Mouse (Mus musculus) neural tube, embryonic 11.5 days (tissue): Measurements from ENCODE around the gene Chchd6. TPM values are rescaled to one million over a fixed set of nuclear protein-coding genes. Genes with fewer than 3 reads are reported as not detected.

ENCODE experiments used
- ATAC-seq: fragments of 200-750 bp; cut with Nextera tagmentation; 2 replicates; pipeline ENCODE4 v1.8.0; 2017; ENCODE audit warnings: moderate number of reproducible peaks, mild to moderate bottlenecking, moderate TSS enrichment, moderate library complexity; ENCODE audit not compliant: insufficient read depth, low FRiP score, low TSS enrichment
- DNase-seq: peaks from one replicate; pipeline ENCODE4 v3.0.0-alpha.2; 2015; ENCODE audit warnings: low spot score
- H3K27ac ChIP-seq: fragments of 300-500 bp; sonication (generic); 2 replicates; pipeline ENCODE4 v1.5.1; 2014; ENCODE audit warnings: low read depth, mild to moderate bottlenecking, low read length
- H3K27me3 ChIP-seq: fragments of 300-500 bp; sonication (generic); 2 replicates; pipeline ENCODE4 v1.6.1; 2014; ENCODE audit warnings: mild to moderate bottlenecking, low read length, mixed read lengths; ENCODE audit not compliant: control insufficient read depth, insufficient read depth
- H3K36me3 ChIP-seq: fragments of 300-500 bp; sonication (generic); 2 replicates; pipeline ENCODE4 v1.6.1; 2014; ENCODE audit warnings: mild to moderate bottlenecking, low read length, moderate library complexity, mixed read lengths; ENCODE audit not compliant: control insufficient read depth, insufficient read depth
- H3K4me1 ChIP-seq: fragments of 300-500 bp; sonication (generic); 2 replicates; pipeline ENCODE4 v1.6.1; 2014; ENCODE audit warnings: low read length, mixed read lengths; ENCODE audit not compliant: control insufficient read depth, insufficient read depth
- H3K4me2 ChIP-seq: fragments of 300-500 bp; sonication (generic); 2 replicates; pipeline ENCODE4 v1.6.1; 2014; ENCODE audit warnings: low read depth, mild to moderate bottlenecking, moderate library complexity
- H3K4me3 ChIP-seq: fragments of 300-500 bp; sonication (generic); 2 replicates; pipeline ENCODE4 v1.5.1; 2014; ENCODE audit warnings: low read depth, low read length
- H3K9ac ChIP-seq: fragments of 300-500 bp; sonication (generic); 2 replicates; pipeline ENCODE4 v1.6.1; 2014; ENCODE audit warnings: mild to moderate bottlenecking, low read length
- H3K9me3 ChIP-seq: fragments of 300-500 bp; sonication (generic); 2 replicates; pipeline ENCODE4 v1.6.1; 2016; ENCODE audit warnings: low read length; ENCODE audit not compliant: control insufficient read depth
- WGBS: fragments of 180-500 bp; shearing (Covaris S2); extraction: QIAGEN DNeasy Blood & Tissue Kit; methylation state at CpG from one replicate; pipeline ENCODE4 v1.1.7; 2014; 5-methylcytosine and 5-hydroxymethylcytosine counted together
- polyA plus RNA-seq: library from polyadenylated mRNA; unstranded; fragments of >200 nt; fragmentation: Nextera tagmentation; extraction: Ambion mirVana; gene quantifications from 2 replicates; pipeline ENCODE4 v1.2.1, GENCODE M21; 2014

The Chchd6 gene
- polyA plus RNA-seq: 73.8 and 84.4 TPM in 2 replicates

DNA sequence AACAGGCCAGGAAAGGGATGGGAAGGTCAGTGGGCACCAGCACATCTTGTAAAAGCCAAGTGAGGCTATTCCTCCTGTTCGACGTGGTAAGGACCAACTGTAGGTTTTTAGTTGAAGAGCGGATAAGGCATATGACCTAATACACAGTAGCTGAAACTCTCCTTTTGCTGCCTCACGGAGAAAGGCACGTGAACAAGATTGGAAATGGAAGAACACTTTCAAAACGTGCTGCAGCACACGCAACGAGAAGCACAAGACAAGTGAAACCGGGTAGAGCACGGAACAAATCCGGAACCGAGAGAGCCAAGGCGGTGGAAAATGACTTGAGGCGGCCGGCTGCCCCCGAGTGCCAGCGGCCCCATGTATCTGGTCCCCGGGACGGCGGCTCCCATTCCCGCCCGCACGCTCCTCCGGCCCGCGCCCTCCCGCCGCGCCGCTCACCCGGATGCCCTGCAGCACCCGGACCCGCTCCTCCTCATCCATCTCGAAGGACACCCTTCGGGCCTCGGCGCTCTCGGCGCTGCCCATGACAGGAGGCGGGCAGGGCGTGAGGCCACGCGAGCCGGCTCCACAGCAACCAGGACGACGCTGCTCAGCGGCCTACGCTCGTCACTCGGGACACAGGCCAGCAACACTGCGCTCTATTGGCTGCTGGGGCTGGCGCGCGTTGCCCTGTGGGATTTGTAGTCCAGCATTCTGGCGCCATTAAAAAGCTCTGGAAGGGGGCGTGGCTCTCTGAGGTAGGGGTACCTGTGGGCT is at the start of gene Chchd6:
Chchd6 (minus strand) TSS at position 635 of the 759 bp plus-strand sequence.
- under 1% methylated on average over 51 of the region's 56 CpGs for WGBS
- H3K27me3 ChIP-seq: no peaks in the 10 kb centered on the region
- H3K9ac ChIP-seq: peak within 1 kb of the TSS; percentile 53
- no peaks in the 10 kb centered on the region for H3K9me3 ChIP-seq
- H3K4me3 ChIP-seq: peak within 1 kb of the TSS; percentile 71
- DNase-seq (peak; percentile 94), ATAC-seq (peak; percentile 100)
- no peak within 1 kb of the TSS for H3K27ac ChIP-seq
- H3K4me1 ChIP-seq: peaks cover 4% of the 10 kb centered on the region; the same call in 1 of the 2 replicates
- peak within 1 kb of the TSS; percentile 87 for H3K4me2 ChIP-seq
- no peaks in the 10 kb centered on the region for H3K36me3 ChIP-seq

GRCm38 (mm10) chr6:89644271-89645075 is 49.0 kb upstream of the Chchd6 start:
- H3K4me1 ChIP-seq: no peaks in the 10 kb centered on the region
- peak overlapping the region; percentile 85 for H3K4me2 ChIP-seq
- H3K9me3 ChIP-seq: no peaks in the 10 kb centered on the region
- H3K4me3 ChIP-seq: peak overlapping the region; percentile 63
- DNase-seq: peak; percentile 92
- peak; percentile 94 for ATAC-seq
- H3K27ac ChIP-seq: peak overlapping the region; percentile 86
- H3K27me3 ChIP-seq: no peaks in the 10 kb centered on the region
- under 1% methylated on average over 35 of the region's 41 CpGs for WGBS
- H3K36me3 ChIP-seq: no peaks in the 10 kb centered on the region
- H3K9ac ChIP-seq: peak overlapping the region; percentile 73

GRCm38 (mm10) chr6:89643798-89644270 is 48.4 kb upstream of the Chchd6 start, which contains the start of gene Txnrd3:
Txnrd3 (plus strand) TSS chr6:89643988.
- ATAC-seq (peak; percentile 91), DNase-seq (peak; percentile 90)
- H3K27ac ChIP-seq: peak within 1 kb of the TSS; percentile 86
- no peaks in the 10 kb centered on the region for H3K9me3 ChIP-seq
- H3K9ac ChIP-seq: peak within 1 kb of the TSS; percentile 73
- H3K4me1 ChIP-seq: no peaks in the 10 kb centered on the region
- H3K27me3 ChIP-seq: no peaks in the 10 kb centered on the region
- H3K4me2 ChIP-seq: peak within 1 kb of the TSS; percentile 85
- H3K36me3 ChIP-seq: no peaks in the 10 kb centered on the region
- H3K4me3 ChIP-seq: peak within 1 kb of the TSS; percentile 63
- under 1% methylated on average over 44 of the region's 51 CpGs for WGBS

GRCm38 (mm10) chr6:89639025-89639424 is 43.6 kb upstream of the Chchd6 start:
- no peaks in the 10 kb centered on the region for H3K27me3 ChIP-seq
- H3K9me3 ChIP-seq: no peaks in the 10 kb centered on the region
- H3K4me1 ChIP-seq: 0 out of 2 replicates have a peak, but pooled peaks cover 4% of the 10 kb centered on the region
- ATAC-seq: no peak
- H3K27ac ChIP-seq: no peak overlapping the region
- H3K4me3 ChIP-seq: no peak overlapping the region
- WGBS: 36% methylated on average over 2 of the region's 2 CpGs
- peak; percentile 50 for DNase-seq
- no peak overlapping the region for H3K9ac ChIP-seq
- no peaks in the 10 kb centered on the region for H3K36me3 ChIP-seq
- H3K4me2 ChIP-seq: no peak overlapping the region

- Histone ChIP-seq H3K4me2 (no peak overlapping the region), H3K9me3 (no peaks in the 10 kb centered on the region), H3K36me3 (no peaks in the 10 kb centered on the region), H3K27ac (no peak overlapping the region), H3K9ac (no peak overlapping the region), H3K27me3 (no peaks in the 10 kb centered on the region), H3K4me1 (0 out of 2 replicates have a peak, but pooled peaks cover 4% of the 10 kb centered on the region), H3K4me3 (no peak overlapping the region)
- ATAC-seq: no peak
- 79% methylated on average over 4 of the region's 4 CpGs for WGBS
- no peak for DNase-seq
Observed at GRCm38 (mm10) chr6:89637977-89638376, 42.5 kb upstream of the Chchd6 start.

DNA sequence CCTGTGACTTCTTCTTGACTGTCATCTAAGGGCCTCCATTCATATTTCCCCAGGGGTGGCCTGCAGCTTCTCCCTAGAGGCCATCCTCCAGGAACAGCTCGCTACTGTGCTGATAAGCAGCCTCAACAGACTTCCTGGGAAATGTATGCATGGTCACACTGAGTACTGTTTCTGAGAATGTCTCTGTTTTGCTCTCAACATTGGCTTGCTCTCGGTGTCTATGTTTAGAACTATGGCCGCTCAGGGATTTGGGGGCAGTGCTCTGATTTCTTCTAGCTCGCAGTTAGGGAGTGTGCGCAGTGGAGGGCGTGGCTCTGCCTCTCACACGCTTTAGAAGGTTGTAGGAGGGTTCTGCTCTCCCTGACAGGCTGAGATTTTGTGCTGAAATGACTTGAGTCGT is 38.9 kb upstream of the Chchd6 start:
- no peak overlapping the region for H3K27ac ChIP-seq
- H3K9ac ChIP-seq: no peak overlapping the region
- ATAC-seq (no peak), DNase-seq (no peak)
- H3K4me3 ChIP-seq: no peak overlapping the region
- 53% methylated on average over 8 of the region's 8 CpGs for WGBS
- H3K4me2 ChIP-seq: no peak overlapping the region
- no peaks in the 10 kb centered on the region for H3K9me3 ChIP-seq
- H3K27me3 ChIP-seq: no peaks in the 10 kb centered on the region
- H3K36me3 ChIP-seq: no peaks in the 10 kb centered on the region
- 0 out of 2 replicates have a peak, but pooled peaks cover 4% of the 10 kb centered on the region for H3K4me1 ChIP-seq

DNA sequence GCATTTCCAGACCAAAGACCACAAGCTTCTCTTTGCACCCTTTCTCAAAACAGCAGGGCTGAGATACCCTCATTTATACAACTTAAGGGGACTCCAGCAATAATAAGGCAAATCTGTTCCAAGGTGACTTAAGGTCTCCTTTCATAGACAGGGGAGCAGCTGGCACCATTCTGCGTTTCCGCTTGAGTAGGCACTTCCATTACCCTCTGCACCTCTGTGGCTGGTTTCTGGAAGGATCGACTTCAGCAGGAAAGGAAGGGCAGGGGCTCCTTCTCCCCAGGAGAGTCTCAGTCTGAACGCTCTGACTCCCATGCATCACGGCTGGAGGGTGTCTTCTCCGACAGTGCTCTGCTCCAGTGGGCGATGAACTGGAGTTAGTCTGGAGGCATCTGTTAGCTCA is 37.7 kb upstream of the Chchd6 start:
- Histone ChIP-seq H3K36me3 (no peaks in the 10 kb centered on the region), H3K9ac (no peak overlapping the region), H3K4me1 (peaks cover 4% of the 10 kb centered on the region; the same call in 1 of the 2 replicates), H3K9me3 (no peaks in the 10 kb centered on the region), H3K4me2 (no peak overlapping the region), H3K27me3 (no peaks in the 10 kb centered on the region), H3K4me3 (no peak overlapping the region), H3K27ac (no peak overlapping the region)
- ATAC-seq (no peak), DNase-seq (peak; percentile 30)
- 68% methylated on average over 7 of the region's 7 CpGs for WGBS

DNA sequence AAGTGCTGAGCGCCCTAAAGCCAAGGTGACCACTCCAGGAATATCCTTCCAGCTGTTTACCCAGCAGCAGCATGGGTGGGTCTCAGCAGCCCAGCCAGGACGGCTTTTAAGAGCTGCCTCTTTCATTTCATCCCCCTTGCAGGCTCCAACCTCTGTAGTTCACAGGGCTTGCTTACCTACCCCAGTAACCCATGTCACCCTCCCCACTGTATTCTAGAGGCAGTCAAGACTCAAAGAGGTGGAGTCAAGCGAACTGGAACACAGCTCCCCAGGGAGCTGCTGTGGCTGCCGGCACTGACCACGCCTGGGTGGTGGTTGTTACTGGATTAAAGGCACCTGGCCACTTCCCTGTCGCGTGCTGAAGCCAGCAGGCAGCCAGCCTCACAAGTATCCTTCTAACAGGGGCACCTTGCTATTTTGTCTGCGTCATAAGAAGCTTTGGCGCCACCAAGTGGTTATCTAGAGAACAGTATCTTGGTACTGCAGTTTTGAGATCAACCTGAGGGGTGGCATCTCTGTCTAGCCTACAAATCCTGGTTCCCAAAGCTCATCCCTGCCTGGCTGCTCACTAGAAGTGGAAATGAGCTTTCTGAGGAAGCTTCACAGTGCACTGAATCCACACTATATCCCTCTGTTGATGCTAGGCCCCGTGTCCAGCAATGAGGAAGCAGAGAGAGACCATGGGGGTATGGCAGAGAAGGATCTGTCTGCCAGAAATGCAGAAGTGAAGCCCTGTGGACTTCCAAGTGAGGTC is 36.5 kb upstream of the Chchd6 start:
- Histone ChIP-seq H3K4me3 (no peak overlapping the region), H3K36me3 (no peaks in the 10 kb centered on the region), H3K9ac (no peak overlapping the region), H3K27ac (no peak overlapping the region), H3K4me1 (peaks cover 4% of the 10 kb centered on the region; the same call in 1 of the 2 replicates), H3K4me2 (no peak overlapping the region), H3K27me3 (no peaks in the 10 kb centered on the region), H3K9me3 (no peaks in the 10 kb centered on the region)
- ATAC-seq (peak; percentile 60; the same call in 1 of the 2 replicates), DNase-seq (peak; percentile 71)
- 9% methylated on average over 10 of the region's 10 CpGs for WGBS
